Mouse (Mus musculus) layer of hippocampus, postnatal 14 days (tissue): ENCODE data around the gene Prrt2. TPM values are rescaled to one million over a fixed set of nuclear protein-coding genes. Genes with fewer than 3 reads are reported as not detected.

ENCODE experiments used
- DNase-seq, 2 experiments: peaks; one replicate each; pipeline ENCODE4 v3.0.0; 2021 to 2022; ENCODE audit warnings: low spot score in 2 of 2, mixed read lengths in 1 of 2
- long read RNA-seq, 2 experiments: library from polyadenylated mRNA; stranded (forward); transcript quantifications; one replicate each; pipeline ENCODE4 v2.0.0; 2021
- total RNA-seq, 2 experiments: library from RNA; stranded (reverse); gene quantifications; 2 replicates each; pipeline ENCODE4 v1.2.3; 2021

Prrt2 gene
- total RNA-seq, result 100 to 1,000 TPM; 184 to 201 TPM
- long read RNA-seq, experiment 1, transcript Prrt2-201 (4 exons, 2,501 nt), result major isoform, 35 of 61 reads
- long read RNA-seq, experiment 1, partial matches to known transcripts, result 25 of 61 reads
- long read RNA-seq, experiment 1, other reads (novel, unspliced or antisense), result 1 of 61 reads
- long read RNA-seq, experiment 2, transcript Prrt2-201 (4 exons, 2,501 nt), result major isoform, 30 of 66 reads
- long read RNA-seq, experiment 2, partial matches to known transcripts, result 20 of 66 reads
- long read RNA-seq, experiment 2, other reads (novel, unspliced or antisense), result 16 of 66 reads

DNA sequence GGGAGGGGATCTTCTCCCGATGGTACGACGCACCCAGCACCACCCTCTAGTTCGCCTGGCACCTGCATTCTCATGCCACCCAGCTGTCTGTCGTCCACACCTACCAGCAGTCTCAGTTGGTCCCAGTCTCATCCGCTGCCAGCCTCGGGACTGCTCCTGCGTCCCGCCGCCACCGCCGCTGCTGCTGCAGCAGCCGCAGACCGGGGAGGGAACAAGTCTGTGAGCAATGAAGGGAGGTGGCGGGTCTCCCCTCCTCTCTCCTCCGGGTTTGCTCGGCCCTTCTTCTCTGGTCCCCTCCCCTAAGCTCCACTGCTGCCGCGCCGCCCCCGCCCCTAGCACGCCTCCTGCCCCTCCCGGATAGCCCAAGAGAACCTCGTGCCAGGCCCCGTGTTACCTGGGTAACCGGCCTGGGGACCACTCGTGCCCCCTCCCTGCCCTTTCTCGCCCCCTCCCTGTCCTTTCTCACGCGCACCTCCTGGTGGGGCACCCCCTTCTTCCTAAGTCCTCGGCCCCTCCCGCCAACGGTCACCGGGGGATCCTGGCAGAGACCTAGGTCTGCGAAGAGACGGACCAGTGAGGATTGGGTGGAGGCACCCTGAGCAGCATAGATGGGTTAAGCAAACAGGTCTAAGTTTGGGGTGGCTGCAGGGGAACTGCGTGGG, at the start of gene Prrt2, which contains the start of gene Gm42742:
TSS of gene Prrt2 (minus strand) at position 311 of the 662 bp plus-strand sequence.
TSS of gene Gm42742 (minus strand) at position 197 of the 662 bp plus-strand sequence.
- DNase-seq, result peak in 1 of 2 experiments; percentile 69

DNA sequence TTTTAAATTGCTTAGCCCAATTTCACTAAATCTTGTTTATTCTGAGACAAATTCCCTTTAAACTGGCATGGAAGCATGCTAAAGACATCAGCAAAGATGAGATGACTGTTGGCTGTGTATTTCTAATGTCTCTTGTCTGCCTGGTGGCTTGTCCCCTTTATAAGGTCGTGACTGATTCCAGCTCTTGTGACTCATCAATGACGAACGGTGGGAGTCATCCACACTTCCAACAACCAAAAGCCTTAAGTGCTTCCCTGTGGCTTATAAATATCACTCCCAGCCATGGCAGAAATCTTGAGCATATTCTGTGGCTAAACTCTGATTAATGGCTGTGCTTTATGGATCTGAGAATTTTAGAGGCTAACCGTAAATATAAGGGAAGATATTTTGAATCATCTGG, 45.3 kb upstream of the Prrt2 start:
- no peak for DNase-seq

DNA sequence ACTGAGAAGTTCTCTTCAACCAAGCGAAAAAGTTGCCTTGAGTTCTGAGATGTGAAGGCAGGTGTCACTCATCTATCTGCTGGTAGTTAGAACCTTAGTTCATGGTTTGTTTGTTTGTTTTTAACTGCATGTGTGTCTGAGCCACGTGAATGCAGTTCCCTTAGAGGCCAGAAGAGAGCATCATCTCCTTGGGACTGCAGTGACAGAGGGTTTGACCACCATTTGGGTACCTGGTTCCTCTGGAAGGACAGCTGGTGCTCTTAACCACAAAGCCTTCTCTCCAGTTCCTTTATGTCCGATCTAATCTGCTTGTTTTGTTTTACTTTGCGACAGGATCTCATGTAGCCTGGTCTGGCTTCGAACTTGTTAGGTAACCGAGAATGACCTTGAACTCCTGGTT, 44.5 kb upstream of the Prrt2 start:
- no peak for DNase-seq

DNA sequence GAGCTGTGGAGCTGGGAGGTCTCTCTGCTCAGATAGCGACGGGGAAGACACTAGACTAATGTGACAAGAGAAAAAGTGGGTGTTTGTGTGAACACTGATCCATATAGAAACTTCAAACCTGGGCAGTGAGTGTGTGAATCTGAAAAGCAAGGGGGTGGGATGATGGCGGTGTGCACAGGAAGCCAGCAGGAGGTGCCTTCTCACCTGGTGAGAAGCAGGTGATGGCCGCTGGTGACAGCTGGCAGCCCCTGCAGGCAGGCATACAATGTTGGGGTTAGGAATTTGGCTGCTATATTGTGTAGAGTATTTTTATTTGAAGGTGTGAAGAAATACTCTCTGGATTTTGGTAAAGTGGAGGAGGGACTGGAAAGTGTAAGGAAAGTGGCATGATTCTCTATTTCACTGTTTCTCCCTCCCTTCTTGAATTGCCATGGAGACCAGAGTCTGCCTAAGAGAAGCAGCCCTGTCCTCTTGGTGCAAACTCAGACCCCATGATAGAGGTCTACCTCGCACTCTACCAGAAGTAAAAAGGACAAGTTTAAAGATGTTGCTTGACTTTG, 34.1 kb upstream of the Prrt2 start:
- no peak for DNase-seq

DNA sequence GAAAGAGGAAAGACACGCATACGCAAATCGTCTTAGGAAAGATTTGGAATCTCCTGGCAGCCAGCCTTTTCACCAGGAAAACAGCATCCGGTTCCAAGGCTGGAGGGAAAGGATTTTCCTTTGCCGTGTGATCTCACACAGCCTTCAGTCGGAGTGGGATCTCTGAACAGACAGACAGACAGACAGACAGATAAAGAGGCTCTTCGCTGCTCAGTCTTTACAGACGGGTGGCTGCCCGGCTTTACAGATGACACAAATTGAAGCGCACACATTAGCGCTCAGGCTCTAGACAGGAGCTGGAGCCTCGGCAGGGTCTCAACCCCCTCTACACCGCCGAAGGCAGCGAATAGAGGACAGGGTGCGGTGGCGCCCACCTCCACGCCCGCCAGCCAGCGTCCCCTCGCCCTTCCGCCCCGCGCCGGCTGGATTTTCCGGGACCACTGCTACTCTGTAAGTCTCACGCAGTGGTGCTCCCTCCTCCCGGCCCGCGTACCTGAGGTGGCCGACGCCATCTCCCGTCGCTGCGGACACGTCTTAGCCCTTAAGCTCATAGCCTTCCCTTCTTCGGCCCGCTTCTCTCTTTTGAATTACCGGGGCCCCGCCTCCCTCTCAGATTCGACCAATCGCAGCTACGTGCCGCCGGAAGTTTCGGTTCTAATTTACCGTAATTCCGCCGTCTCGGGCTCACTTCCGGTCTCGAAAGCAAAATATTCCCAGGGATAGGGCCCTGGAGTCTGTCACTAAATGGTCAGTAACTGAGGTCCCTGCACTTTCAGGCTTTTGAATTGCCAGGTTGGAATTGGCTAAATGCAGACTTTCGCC, 21.1 kb upstream of the Prrt2 start, which contains the start of gene Kif22:
TSS of gene Kif22 (minus strand) at position 621 of the 822 bp plus-strand sequence.
- DNase-seq, result peak; percentile 86 to 89

DNA sequence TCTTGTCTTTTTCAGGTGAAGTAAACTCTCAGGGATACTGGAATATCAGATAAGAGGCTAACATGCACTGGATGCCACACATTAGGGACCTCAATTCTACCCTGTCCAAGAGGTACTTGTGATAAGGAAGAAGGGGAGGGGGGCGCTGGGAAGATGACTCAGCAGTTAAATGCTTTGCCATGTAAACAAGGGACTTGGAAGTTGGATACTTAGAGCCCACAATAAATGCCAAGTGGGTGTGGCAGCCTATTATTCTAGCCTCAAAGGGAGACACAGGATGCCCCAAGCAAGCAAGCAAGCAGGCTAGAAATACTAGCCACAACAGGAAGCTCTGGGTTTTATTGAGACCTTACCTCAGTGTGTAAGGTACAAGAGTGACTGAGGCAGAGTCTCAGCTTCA, 10.2 kb upstream of the Prrt2 start:
- no peak for DNase-seq

DNA sequence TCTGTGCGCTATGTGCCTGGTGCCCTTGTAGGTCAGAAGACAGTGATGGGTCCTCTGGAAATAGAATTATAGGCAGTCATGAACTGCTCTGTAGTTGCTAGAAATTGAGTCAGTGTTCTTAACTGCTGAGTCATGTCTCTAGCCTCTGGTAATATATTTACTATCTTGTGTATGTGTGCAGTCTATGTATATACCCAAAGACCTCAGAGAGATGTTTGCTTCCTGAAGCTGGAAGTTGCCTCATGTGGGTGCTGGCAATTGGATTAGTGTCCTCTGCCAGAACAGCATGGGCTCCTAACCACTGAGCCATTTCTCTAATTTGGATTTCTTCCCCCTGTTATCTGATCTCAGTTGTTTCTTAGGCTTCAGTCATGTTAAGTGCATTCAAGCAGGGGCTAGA, 9.2 kb upstream of the Prrt2 start:
- DNase-seq, result no peak

DNA sequence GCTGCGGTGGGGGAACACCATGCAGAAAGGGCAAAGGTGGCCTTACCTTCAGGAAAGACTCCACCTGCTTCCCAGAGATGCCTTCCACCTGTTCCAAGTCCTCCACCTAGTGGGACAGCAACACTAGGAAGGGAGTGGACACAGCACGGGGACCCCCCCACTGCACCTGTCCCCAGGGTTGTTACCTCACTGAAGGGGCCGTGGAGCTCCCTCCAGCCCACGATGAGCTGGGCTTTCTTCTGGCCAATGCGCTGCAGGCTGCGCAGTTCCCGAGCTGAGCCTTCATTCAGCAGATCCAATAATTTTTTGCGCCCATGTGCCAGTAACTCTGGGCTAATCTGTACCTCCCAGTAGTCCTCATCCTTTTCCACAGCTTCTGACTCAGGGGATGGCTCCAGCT, 6.9 kb upstream of the Prrt2 start:
- DNase-seq, result no peak

DNA sequence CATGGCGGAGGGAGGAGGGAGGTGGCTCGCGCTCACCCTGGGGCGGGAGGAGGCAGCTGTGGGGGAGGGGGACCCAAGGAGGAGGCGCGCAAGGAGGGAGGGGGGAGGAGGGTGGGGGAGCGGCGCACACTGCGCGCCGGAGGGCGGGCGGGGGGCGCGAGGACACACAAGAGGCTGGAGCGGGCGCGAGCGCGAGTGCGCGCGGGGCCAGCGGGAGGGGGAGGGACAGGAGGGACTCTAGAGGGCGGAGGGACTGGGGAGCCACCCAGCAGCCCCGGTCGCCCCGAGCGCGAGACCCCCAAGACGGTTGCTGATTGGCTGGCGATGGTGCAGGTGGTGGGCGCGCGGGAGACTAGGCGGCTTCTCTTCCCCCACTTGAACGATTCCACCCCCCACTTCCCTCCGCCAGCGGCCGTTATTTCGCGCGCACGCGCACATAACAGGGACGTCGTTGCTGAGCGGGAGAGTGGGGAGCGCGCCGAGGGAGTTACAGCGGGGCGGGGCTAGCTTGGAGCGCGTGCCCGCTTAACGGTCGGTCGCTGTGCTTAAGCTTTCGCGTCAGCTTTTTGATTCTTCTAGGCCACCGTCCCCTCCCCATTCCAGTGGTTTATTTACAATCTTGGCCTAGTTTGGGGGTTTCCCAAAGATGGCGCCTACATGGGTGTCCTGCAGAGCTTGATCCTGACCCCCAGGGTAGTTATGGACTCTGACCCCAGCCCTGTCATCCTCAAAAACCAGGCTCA, 6.1 kb upstream of the Prrt2 start, which contains the start of gene Maz:
TSS of gene Maz (minus strand) at position 54 of the 743 bp plus-strand sequence.
- peak; percentile 99 for DNase-seq

DNA sequence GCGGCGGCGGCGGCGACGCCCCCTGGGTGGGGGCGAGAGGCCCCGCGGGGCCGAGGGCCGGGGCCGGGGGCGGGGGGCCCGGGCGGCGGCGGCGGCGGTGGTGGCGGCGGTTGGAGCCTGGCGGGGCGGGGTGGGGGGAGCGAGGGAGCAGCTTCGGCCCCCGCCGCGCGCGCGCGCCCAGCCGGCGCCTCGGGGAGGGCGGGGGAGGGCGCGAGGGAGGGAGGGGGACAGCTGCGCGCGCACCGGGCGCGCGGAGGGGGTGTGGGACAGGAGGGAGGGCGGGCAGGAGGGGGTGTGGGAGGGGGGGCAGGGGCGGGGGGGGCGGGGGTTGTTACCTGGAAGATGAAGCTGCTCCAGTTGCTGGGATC, 5.6 kb upstream of the Prrt2 start:
- peak in 1 of 2 experiments; percentile 63 for DNase-seq

DNA sequence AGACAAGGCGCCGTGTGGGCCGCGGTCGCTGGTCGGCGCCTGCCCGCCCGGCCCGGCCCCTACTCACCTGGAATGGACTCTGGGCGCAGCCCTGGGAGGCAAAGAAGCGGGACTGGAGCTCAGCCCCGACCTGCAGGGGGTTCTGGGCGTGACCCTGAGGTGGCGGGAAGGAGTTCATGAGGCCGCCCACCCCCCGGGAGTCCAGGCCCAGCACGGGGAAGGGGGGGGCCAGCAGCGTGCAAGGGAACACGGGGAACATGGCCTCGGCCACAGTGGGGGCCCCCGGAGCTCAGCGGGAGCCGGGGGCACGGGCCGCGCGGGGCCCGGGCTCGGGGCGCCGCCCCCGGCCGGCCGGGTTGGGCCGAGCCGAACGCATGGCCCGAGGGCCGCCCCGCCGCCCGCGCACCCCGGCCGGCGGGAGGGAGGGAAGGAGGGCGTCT, 5.2 kb upstream of the Prrt2 start:
- peak in 1 of 2 experiments; percentile 60 for DNase-seq

DNA sequence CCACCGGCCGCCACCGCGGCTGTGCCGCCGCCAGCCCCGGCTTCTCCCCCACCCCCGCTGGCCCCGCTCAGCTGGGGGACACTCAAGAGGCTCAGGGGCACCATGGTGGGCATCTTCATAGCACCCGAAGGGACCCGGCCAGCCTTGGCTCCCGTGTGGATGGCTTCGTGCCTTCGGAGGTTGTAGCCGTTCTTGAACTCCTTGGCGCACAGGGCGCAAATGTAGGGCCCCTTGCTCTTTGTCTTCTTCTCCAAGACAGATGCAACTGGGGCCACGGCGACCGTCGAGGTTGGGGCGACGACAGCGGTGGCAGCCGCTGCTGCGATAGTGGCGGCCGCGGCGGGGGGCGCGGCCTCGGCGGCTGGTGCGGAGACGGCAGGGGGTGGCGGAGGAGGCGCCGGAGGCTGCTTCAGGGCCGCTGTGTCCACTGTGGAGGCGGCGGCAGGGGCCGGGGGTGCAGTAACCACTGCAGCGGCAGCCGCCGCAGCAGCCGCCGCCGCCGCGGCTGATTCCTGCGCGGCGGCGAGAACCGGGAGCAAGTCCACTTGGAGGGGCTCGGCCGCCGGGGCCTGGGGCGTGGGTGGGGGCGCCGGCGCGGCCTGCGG, 4.6 kb upstream of the Prrt2 start:
- no peak for DNase-seq

DNA sequence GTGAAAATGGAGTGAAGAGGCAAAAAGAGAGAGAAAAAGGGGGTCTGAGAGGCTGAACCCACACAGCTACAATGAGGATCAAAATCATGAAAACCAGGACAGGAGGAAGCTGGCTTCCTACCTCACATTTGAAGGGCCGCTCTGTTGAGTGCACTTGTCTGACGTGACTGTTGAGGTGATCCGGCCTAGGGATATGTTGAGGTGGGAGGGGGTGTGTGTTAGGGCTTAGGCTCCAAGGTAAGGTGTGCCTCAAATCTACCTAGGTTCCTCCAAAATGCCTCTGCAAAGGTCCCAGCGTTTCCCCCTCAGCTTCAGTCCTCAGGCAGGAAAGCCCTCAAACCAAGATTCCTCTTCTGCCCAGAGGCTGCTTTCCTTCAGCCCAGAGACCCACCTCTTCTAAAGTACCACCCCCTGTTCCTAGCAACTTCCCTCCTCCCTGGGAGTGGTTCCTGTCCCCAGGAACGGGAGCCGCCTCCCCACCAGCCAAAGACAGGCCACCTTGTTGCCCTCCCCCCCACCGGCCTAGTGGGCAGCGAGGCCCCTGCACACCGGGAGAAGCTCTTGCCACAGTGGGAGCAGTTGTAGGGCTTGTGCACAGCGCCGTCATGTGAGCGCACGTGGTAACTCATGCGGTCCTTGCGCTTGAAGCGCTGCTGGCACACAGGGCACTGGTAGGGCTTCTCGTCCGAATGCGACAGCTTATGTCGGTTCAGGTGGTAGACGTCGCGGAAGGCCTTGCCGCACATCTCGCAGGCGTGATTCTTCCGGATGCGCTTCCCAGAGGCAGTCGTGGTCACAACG, 3.9 kb upstream of the Prrt2 start:
- DNase-seq, result peak; percentile 80 to 84

DNA sequence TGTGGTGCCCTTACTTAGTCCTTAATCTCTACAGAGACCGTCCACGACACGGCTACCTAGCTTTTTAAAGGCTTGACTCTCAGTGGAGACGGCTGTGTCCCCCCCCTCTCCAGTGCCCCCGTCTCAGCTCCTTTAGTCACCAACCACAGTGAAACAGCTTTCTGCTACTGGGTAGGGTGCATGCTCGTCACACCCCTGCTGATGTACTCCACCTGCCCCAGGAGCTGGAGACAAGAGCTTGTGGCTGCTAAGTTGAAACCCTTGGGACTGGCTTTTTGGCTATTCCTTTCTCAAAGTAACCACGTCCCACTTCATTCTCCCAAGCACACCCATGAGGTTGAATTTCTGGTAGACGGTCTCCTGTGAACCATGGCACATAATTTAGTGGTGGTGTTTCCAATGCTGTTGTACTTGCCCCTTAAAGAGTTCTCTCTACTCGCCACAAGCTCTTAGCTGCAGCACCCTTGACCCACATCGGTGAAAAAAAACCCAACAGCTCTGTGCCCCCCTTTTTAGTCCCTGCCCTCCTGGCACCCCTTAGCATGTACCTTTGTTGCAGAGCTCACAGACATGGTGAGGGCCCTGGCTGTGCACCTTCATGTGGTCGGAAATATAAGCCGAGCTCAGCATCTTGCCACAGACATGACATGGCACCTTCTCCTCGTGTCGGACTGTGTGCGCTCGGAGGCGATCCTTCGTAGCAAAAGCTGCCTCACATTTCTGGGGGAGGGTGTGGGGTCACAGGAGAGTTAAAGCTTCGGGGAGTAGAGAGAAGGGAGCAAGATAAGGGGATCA, 3.1 kb upstream of the Prrt2 start:
- DNase-seq, result no peak

DNA sequence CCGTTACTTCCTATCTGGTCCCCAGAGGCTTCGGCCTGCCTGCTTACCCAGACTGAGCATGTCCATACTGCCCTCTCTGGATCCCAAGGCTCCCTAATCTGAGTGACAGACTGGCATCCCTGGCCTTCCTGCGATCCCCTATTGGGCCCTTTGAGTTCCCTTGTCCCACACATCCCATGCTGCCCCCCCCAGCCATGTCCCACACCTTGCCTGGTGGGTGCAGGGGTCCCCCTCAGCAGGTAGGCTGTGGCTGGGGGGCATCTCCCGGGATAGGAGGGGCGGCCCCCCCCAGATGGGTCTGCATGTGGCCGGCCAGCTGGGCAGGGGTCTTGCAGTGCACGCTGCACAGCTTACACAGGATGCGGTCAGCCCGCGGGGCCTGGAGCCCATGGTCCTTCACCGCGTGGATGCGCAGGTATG, 2.3 kb upstream of the Prrt2 start:
- DNase-seq, result no peak

DNA sequence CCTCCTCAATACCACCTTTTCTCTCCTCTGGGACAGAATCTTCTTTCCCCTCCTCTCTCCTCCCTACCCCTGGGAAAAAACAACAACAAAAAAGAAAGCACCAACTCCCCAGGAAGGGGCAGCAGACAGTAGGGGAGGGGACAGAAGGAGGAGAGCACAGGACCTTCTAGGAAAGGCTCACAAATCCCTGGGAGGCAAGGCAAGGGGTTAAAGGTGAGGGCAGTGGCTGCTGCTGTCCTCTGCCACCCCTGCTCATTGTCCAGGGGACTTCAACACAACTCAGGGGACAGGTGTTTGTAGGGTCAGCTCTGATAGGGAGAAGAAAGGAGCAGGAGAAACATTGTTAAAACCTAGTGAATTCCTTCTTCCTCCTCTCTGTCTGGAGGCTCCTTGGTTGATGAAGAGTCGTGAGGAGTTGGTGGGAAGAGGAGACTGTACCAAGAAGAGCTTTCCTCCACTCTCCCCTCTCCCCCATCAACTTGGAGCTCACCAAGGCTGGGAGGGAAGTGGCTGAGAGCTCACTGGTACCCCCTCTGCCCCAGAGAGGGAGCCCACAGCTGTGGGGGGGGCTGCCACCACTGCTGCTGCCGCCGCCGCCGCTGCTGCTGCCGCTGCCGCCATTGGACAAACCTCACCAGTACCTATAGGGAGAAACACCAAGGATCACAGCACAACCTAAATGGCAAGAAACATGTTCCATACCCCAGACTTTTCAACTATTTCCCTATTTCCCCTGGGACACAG, 1.7 kb upstream of the Prrt2 start:
- no peak for DNase-seq

DNA sequence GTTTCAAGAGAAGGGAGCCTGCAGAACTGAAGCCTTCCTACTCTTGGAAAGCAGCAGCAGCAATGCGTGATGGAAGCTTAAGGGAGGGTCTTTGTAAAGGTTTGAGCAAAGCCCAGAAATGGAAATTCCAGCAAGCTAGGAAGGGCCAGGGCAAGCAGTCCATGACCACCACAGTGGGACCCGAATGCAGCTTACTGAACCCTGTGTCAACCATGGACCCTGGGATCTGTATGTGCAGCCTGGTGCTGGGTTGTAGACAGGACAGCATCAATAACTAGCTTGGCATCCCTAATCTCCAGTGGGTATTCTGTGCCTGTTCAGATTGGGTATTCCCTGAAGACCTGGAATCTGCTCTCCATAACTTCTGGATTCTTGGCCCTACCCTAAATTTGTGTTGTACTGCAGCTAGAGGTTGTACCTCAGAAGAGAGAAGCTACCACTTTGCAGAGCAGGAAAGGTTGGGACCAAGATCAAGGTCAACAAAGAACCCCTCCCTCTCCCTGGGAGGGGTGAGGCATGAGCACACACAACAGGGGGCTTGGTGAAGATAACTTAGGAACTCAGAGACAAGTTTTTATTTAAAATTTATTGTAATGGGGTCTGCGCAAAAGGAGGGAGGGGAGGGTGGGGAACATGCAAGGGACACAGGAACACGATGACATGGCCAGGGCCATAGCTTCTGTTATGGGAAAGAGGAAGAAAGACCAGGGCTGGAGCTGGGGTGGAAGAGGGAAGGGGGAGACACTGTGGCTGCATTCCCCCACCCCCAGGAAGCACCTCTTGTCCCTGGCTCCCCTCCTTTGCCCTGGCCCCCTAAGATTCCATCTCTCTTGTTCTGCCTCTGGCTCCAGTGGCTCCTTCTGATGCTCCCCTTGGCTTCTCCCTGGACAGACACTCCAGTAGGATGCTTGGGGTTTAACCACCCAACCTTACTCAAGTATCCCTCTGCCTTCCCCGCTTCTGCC, 834 bp upstream of the Prrt2 start:
- DNase-seq, result no peak
